Mouse (Mus musculus): Measurements from ENCODE around the gene Lhx6.

DNA sequence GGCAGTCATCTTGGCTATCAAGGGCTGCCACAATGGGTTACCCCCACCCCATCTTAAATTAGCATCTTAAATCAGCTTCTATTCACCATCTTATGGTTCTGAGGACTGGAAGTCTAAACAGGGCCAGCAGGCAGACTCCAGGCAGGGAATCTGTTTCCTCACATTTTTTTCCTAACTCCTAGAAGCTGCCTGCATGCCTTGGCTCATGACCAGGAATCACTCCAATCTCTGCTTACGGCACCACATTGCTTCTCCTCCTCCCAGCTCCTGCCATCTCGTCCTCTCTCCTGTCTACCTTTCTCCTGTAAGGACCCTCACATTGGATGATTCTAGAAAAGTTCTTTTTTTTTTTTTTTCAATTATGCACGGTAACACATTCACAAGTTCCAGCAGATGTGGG, 52.0 kb downstream of the Lhx6 start:
- TF ChIP-seq CTCF (IDR thresholded peaks at IDR 0.05; ENCODE audit: low read depth) = no peak
- TF ChIP-seq EP300 (IDR thresholded peaks at IDR 0.05; ENCODE audit: low read depth) = no peak
